Mouse (Mus musculus) hindlimb bud, embryonic 11.5 days (tissue): ENCODE measurements at regions not wholly inside any gene's neighbourhood (a gene's known extent, or its start where the extent isn't known, plus 50 kb on each side); places are given as distances from the start of the nearest gene placed in this dataset.

ENCODE experiments used
- DNase-seq: peaks from one replicate; pipeline ENCODE4 v3.0.0-alpha.2; 2012; ENCODE audit warnings: low read depth, low spot score; ENCODE audit errors: extremely low spot score

GRCm38 (mm10) chr15:97505715-97506114 lies 199.9 kb downstream of the Rpap3 start:
- no peak for DNase-seq

- DNase-seq, result no peak
Observed at GRCm38 (mm10) chr15:97504325-97504724, 201.3 kb downstream of the Rpap3 start.

- DNase-seq, result no peak
Observed at GRCm38 (mm10) chr15:97502056-97502455, 203.6 kb downstream of the Rpap3 start.

GRCm38 (mm10) chr15:97501420-97501819 lies 204.2 kb downstream of the Rpap3 start:
- no peak for DNase-seq

- no peak for DNase-seq
Observed at GRCm38 (mm10) chr15:97499821-97500385, 205.7 kb downstream of the Rpap3 start.

GRCm38 (mm10) chr15:97499240-97499639 lies 206.4 kb downstream of the Rpap3 start:
- DNase-seq, result no peak

- DNase-seq, result no peak
Observed at GRCm38 (mm10) chr15:97498375-97498774, 207.2 kb downstream of the Rpap3 start.

GRCm38 (mm10) chr15:97496026-97496425 lies 209.6 kb downstream of the Rpap3 start:
- DNase-seq, result no peak

- no peak for DNase-seq
Observed at GRCm38 (mm10) chr15:97493340-97493739, 212.3 kb downstream of the Rpap3 start.

GRCm38 (mm10) chr15:97491796-97492195 lies 213.8 kb downstream of the Rpap3 start:
- no peak for DNase-seq

GRCm38 (mm10) chr15:97487425-97487824 lies 218.2 kb downstream of the Rpap3 start:
- DNase-seq, result no peak

GRCm38 (mm10) chr15:97471986-97472779 lies 225.1 kb upstream of the Amigo2 start:
- DNase-seq, result no peak

GRCm38 (mm10) chr15:97471476-97471875 lies 224.4 kb upstream of the Amigo2 start:
- no peak for DNase-seq

- DNase-seq, result no peak
Observed at GRCm38 (mm10) chr15:97469684-97470344, 222.7 kb upstream of the Amigo2 start.

GRCm38 (mm10) chr15:97468732-97469683 lies 221.9 kb upstream of the Amigo2 start:
- no peak for DNase-seq

GRCm38 (mm10) chr15:97467781-97468485 lies 220.8 kb upstream of the Amigo2 start:
- no peak for DNase-seq

GRCm38 (mm10) chr15:97466906-97467465 lies 219.9 kb upstream of the Amigo2 start:
- no peak for DNase-seq

GRCm38 (mm10) chr15:97466110-97466509 lies 219.0 kb upstream of the Amigo2 start:
- DNase-seq, result no peak

- no peak for DNase-seq
Observed at GRCm38 (mm10) chr15:97465366-97465765, 218.3 kb upstream of the Amigo2 start.

GRCm38 (mm10) chr15:97464737-97465136 lies 217.7 kb upstream of the Amigo2 start:
- DNase-seq, result no peak
